Mouse (Mus musculus) lung, adult 2 months (tissue): Measurements from ENCODE around the gene Bpifb3.

Experiments used
- CTCF ChIP-seq: fragments of 200-500 bp; IDR thresholded peaks from 2 replicates; pipeline ENCODE4 v1.5.1; 2011; ENCODE audit warnings: mild to moderate bottlenecking, low read length, control low read depth; ENCODE audit not compliant: insufficient read depth
- POLR2A ChIP-seq: fragments of 200-500 bp; IDR thresholded peaks from 2 replicates; pipeline ENCODE4 v1.6.1; 2011; ENCODE audit warnings: low read depth, mild to moderate bottlenecking, control low read depth, low read length, borderline replicate concordance; ENCODE audit errors: extremely low read depth

DNA sequence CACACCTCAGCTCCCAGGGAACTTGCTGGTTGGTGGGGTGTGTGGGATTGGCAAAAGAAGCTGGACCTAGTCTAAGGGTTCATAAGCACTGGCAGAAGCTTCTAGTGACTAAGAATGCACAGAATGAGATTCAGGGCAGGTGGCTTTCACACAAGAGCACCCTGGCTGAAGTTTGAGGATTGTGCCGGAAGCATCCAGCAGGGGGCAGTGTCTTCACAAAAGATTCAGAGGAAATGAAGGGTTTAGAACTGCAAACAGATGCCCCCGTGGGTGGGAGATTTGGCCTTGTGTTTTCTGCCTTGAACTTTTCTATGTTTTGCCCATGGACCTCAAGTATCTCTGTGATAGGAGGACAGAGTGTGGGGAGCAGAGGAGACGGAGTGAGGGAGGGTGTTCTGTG, 25.5 kb downstream of the Bpifb3 start:
- TF ChIP-seq POLR2A (no peak), CTCF (peak; percentile 70)
